Mouse (Mus musculus): ENCODE measurements around the gene Mroh3.

The Mroh3 gene

GRCm38 (mm10) chr1:136228328-136229039 is 15.9 kb upstream of the Mroh3 start:
- peak in 1 of 2 experiments; percentile 41 for DNase-seq

GRCm38 (mm10) chr1:136227870-136228269 is 15.2 kb upstream of the Mroh3 start:
- peak in 1 of 2 experiments; percentile 31 for DNase-seq

- DNase-seq = no peak
Measured at GRCm38 (mm10) chr1:136226626-136227025, 14.0 kb upstream of the Mroh3 start.

- DNase-seq = no peak
Measured at GRCm38 (mm10) chr1:136225846-136226245, 13.2 kb upstream of the Mroh3 start.

GRCm38 (mm10) chr1:136223758-136224342 is 11.2 kb upstream of the Mroh3 start:
- DNase-seq = no peak

GRCm38 (mm10) chr1:136222386-136222785 is 9.8 kb upstream of the Mroh3 start:
- no peak for DNase-seq

GRCm38 (mm10) chr1:136220037-136220871 is 7.6 kb upstream of the Mroh3 start:
- DNase-seq = peak; percentile 63 to 79

- no peak for DNase-seq
Measured at GRCm38 (mm10) chr1:136214304-136214703, 1.7 kb upstream of the Mroh3 start.

GRCm38 (mm10) chr1:136190033-136190432 is 22.6 kb downstream of the Mroh3 start:
- no peak for DNase-seq

GRCm38 (mm10) chr1:136179511-136180001 is 33.1 kb downstream of the Mroh3 start:
- peak in 1 of 2 experiments; percentile 19 for DNase-seq

- peak; percentile 72 to 82 for DNase-seq
Measured at GRCm38 (mm10) chr1:136178741-136179140, 33.9 kb downstream of the Mroh3 start.

GRCm38 (mm10) chr1:136177085-136177484 is 35.5 kb downstream of the Mroh3 start:
- DNase-seq = peak; percentile 50 to 73

GRCm38 (mm10) chr1:136175183-136175582 is 37.4 kb downstream of the Mroh3 start:
- DNase-seq = peak in 1 of 2 experiments; percentile 33

GRCm38 (mm10) chr1:136174101-136174606 is 38.5 kb downstream of the Mroh3 start:
- peak; percentile 30 to 54 for DNase-seq

GRCm38 (mm10) chr1:136172696-136173095 is 39.9 kb downstream of the Mroh3 start:
- no peak for DNase-seq

GRCm38 (mm10) chr1:136170109-136170508 is 42.5 kb downstream of the Mroh3 start:
- DNase-seq = peak; percentile 68 to 73

GRCm38 (mm10) chr1:136167657-136168056 is 45.0 kb downstream of the Mroh3 start:
- no peak for DNase-seq

GRCm38 (mm10) chr1:136165436-136165835 is 47.2 kb downstream of the Mroh3 start:
- DNase-seq = no peak

- no peak for DNase-seq
Measured at GRCm38 (mm10) chr1:136161333-136161921, 51.2 kb downstream of the Mroh3 start.

- no peak for DNase-seq
Measured at GRCm38 (mm10) chr1:136160930-136161329, 51.7 kb downstream of the Mroh3 start.

- no peak for DNase-seq
Measured at GRCm38 (mm10) chr1:136160297-136160696, 52.3 kb downstream of the Mroh3 start.

- DNase-seq = no peak
Measured at GRCm38 (mm10) chr1:136159830-136160229, 52.8 kb downstream of the Mroh3 start.

- no peak for DNase-seq
Measured at GRCm38 (mm10) chr1:136156951-136157350, 55.7 kb downstream of the Mroh3 start.

Data from lung, adult 18-20 months (tissue).